Mouse (Mus musculus): ENCODE measurements around the gene Lrrfip2. TPM values are rescaled to one million over a fixed set of nuclear protein-coding genes. Genes with fewer than 3 reads are reported as not detected.

Gene Lrrfip2
- total RNA-seq, 2 experiments from 2014 or later: 72.4 to 82.2 TPM

GRCm38 (mm10) chr9:111155764-111156458 is 38.5 kb downstream of the Lrrfip2 start:
- DNase-seq (ENCODE audit: low spot score): no peak

- DNase-seq (ENCODE audit: low spot score): no peak
Measured at GRCm38 (mm10) chr9:111159562-111159961, 42.2 kb downstream of the Lrrfip2 start.

DNA sequence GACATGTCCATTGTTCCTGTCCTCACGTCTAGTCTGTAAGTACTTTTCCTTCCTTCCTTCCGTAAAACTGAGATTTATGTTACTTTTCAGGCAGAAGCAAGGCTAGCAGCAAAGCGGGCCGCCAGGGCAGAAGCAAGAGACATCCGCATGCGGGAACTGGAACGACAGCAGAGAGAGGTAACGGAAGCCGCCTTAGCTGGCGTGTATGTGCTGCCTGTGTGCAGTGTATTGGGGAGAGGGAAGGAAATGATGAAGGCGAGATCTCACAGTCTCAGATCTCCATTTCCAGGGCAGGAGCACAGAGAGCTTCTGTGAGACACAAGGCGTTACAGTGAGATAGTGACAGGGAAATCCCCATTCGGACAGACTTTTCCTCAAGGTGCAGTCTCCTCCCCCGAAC is 43.8 kb downstream of the Lrrfip2 start:
- DNase-seq (ENCODE audit: low spot score): no peak

DNA sequence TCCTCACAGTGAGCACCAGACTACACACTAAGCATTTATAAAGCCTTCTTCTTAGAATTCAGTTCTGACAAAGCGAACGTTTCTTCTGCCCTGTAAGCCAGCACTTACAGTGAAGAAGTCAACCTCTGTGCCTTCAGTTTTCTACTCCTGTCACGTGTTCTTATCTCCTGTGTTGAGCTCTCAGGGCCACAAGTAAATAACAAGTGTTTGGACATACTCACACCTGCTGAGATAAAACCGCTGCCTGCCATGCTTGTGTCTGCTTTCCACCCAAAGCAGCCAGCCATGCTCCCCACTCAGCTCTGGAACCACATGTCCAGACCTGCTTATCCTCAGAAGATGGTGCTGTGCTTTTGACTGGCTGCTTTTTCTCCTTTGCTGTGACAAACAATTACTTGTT is 49.2 kb downstream of the Lrrfip2 start:
- no peak for DNase-seq (ENCODE audit: low spot score)

GRCm38 (mm10) chr9:111170430-111170829 is 53.0 kb downstream of the Lrrfip2 start:
- DNase-seq (ENCODE audit: low spot score): no peak

GRCm38 (mm10) chr9:111174071-111174470 is 56.7 kb downstream of the Lrrfip2 start:
- DNase-seq (ENCODE audit: low spot score): no peak

DNA sequence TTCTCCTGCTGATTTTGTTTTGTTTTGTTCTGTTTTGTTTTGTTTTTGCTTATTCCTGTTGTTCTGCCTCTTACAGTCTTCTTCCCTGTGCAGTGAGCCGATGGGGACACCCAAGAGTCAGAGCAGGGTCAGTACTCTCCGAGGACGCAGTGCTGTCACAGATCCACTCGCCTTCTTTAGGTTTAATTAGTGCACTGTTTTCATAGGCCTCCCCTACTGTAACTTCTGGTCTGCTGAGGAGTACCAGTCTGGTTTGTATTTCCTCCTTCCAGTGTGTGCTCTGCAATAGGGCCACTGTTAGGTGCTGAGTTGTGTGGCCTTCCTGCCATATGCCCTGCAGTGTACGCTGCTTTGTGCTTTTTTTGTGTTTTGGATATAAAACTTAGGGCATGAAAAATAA is 61.6 kb downstream of the Lrrfip2 start:
- DNase-seq (ENCODE audit: low spot score): no peak

- DNase-seq (ENCODE audit: low spot score): no peak
Measured at GRCm38 (mm10) chr9:111182176-111182575, 64.8 kb downstream of the Lrrfip2 start.

DNA sequence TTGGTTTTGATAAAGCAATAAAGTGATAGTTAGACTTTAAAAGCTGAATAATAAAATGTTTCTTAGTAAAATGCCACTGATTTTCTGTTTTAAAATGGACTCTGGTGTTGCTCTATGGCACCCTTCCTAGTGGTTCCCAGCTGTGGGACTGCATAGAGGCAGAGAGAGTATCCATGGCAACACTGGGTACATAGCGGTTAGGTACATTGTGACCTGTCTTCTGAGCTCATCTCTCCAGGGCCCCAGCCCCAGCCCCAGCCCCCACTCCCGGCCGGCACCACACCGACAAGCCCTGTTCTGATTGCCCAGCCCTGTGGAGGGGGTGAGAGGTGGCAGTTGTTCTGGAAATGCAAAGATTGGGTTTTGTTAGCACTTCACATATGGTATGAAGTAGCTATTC is 67.5 kb downstream of the Lrrfip2 start:
- no peak for DNase-seq (ENCODE audit: low spot score)

GRCm38 (mm10) chr9:111186861-111187260 is 69.5 kb downstream of the Lrrfip2 start:
- DNase-seq (ENCODE audit: low spot score): peak; percentile 17

DNA sequence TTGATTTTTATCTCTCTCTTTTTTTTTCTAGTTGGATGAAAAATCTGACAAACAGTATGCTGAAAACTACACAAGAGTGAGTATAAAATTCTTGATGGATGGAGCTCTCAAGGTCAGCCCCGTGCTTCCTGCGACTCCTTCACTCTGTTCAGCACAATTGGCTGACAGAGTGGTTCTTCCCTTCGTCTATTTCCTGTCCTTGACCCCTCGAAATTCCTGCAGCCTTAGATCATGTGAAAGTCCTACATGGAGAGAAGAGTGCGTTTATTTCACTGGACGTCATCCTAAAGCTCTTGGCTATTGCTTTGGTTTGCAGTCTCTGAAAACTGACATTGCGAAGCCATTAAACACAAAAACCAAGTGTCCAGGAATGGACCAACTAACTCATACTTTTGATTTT is 71.3 kb downstream of the Lrrfip2 start:
- no peak for DNase-seq (ENCODE audit: low spot score)

DNA sequence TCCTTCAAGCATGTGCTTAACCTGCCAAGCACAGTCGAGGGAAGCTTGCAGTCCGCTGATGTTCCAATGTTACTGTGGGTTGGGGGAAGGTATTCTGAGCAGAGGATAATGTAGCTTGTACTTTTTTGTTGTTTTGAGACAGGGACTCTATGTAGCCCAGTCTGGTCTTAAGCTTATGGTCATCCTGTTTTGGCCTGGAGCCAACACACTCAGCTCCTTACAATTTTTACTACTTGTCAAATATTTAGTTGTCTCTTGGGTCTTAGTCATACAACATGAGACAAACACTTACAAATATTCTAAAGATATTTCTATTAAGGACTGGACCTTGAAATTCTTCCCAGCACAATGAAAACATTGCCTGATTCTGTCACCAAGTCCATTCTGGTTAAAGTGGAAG is 75.8 kb downstream of the Lrrfip2 start:
- DNase-seq (ENCODE audit: low spot score): no peak

DNA sequence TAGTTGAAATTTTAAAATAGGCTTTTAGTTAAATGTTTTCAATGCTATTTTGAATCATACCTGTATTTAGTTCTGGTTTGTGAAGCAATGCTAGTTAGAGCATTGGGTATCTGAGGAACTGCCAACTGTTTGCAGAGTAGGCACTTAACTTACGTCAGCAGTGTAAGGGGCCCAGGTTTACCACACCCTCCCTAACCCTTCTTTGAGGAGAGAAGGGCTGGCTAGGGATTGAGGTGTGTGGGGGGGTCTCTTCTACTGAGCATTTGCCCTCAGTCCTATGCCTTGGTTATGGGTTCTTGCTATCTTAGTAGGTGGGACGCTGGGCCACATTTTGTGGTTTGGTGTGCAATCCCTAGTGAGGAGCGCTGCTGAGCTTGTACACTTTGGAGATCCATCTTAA is 79.7 kb downstream of the Lrrfip2 start:
- no peak for DNase-seq (ENCODE audit: low spot score)

GRCm38 (mm10) chr9:111197712-111198111 is 80.3 kb downstream of the Lrrfip2 start:
- no peak for DNase-seq (ENCODE audit: low spot score)

GRCm38 (mm10) chr9:111198332-111198731 is 80.9 kb downstream of the Lrrfip2 start:
- no peak for DNase-seq (ENCODE audit: low spot score)

GRCm38 (mm10) chr9:111200208-111200607 is 82.8 kb downstream of the Lrrfip2 start:
- DNase-seq (ENCODE audit: low spot score): no peak

DNA sequence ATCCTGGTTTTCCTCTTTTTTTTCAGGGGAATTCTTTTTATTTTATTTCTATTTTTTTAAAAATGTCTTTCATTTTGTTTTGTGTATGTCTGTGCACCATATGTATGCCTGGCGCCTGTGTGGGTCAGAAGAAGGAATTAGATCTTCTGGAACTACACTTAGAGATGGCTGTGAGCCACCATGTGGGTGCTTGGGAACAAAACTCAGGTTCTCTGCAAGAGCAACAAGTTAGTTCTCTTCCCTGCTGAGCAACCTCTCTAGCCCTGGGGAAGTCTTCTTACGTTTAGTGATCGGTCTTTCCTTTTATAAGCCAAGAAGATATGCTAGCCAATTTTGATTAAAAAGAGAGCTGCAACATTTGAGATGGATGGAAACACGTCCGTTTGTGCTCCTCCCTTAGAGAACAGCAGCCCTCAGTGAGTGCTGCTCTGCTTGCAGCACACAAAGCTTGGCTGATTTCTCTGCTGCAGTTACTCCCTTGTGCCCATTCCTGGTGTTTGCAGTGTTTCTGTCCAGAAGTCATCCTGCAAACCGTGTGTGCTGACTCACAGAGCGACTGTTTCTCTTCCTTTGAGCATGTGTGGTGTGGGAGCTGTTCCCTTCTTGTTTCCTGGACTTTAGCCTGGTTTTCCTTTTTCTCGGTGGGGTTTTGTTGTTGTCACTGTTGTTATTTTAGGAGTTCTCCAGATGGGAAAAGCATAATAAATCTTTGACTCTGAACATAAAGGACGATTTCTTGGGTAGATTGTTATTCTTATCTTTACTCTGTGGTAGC is 87.4 kb downstream of the Lrrfip2 start:
- DNase-seq (ENCODE audit: low spot score): peak; percentile 20

DNA sequence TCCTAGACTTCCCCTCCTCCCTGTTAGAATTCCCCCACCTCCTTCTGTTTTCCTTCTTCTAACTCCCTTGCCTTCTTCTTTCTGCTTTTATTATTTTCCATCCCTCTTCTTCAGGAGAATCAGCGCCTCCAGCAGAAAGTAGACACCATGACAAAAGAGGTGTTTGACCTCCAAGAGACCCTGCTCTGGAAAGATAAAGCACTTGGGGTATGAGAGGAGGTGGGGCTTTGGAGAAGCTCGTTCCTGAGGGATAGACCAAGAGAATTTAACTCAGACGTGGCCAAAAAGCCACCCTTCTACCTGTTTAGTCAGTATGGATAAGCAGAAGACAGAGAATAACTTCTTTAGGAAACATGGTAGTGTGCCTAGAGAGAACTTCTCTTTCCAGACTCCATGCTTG is 90.3 kb downstream of the Lrrfip2 start:
- no peak for DNase-seq (ENCODE audit: low spot score)

GRCm38 (mm10) chr9:111208185-111208584 is 90.8 kb downstream of the Lrrfip2 start:
- no peak for DNase-seq (ENCODE audit: low spot score)

GRCm38 (mm10) chr9:111209158-111209699 is 91.8 kb downstream of the Lrrfip2 start:
- DNase-seq (ENCODE audit: low spot score): no peak

GRCm38 (mm10) chr9:111210412-111210811 is 93.0 kb downstream of the Lrrfip2 start:
- no peak for DNase-seq (ENCODE audit: low spot score)

DNA sequence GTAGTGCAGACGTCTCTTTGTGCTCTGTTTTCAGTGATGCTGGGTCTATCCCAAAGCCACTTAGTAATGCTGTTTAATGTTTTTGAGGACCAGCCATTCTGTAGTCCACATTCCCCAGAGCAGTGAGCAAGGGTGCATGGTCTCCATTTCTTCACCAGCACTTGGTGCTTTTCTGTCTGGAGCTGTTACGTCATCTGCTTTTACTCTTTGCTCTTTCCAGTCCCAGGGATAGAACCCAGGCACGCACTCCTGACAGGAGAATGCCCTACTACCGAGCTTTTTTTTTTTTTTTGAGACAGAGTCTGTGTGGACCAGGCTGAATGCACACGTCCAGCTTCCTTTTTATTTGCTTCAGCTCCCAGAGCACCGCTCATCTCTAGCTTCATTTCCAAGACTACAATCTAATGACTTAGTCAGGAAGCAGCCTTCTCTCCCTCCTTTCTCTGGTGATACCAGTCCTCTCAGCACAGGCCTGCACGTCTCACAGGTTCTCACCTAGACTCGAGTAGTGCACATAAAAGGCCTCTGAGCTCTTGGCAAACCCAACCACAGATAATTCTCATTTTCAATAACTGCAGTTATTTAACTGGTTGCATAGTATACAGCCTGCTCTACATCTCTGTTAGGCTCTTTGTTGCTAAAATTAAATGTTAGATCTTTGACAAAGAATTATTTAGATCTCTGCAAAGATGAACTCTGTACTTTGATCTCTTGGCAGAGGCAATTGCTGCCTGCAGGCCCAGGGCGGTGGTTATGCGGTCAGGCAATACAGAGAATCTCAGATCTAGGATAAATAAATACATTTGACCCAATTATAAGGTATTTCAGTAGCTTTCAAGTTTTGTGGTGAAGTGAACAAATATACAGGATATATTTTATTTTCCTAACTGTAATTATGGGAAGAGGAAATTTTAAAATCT is 94.0 kb downstream of the Lrrfip2 start:
- DNase-seq (ENCODE audit: low spot score): no peak
